Mouse (Mus musculus): ENCODE results near the gene Fam171a1.
A peak's percentile ranks its signal among the peaks of the same experiment; 100 is the strongest.
"Not testable (repeated sequence)": the region's sequence is repeated elsewhere in the genome, so short reads cannot be mapped to it uniquely, and the experiment has no call there.

The Fam171a1 gene

GRCm38 (mm10) chr2:3113866-3114265 lies at the start of gene Fam171a1:
Fam171a1 (plus strand) TSS chr2:3114224.
- no peak for DNase-seq (ENCODE audit: low read depth in 1 of 2, low spot score in 2 of 2)

DNA sequence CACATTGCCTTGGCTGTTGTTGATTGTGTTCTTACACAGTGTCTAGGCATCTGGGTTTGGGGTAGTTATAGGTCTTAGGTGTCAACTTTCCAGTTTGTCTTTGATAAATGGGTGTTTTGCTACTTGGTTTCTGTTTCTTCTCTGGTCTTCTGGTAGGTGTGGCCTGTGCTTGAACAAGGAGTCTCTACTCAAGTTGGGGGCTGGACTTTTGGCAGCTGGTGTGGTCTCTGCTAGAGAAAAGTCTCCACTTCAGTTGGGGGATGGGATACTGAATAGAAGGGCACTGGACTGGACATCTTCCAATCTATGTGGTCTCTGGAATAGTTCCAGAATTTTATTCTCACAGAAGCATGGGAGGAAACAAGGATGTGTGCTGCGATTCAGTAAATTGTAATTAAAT lies 44.9 kb upstream of the Fam171a1 start:
- no peak for DNase-seq (ENCODE audit: low read depth in 1 of 2, low spot score in 2 of 2)

GRCm38 (mm10) chr2:3088361-3088760 lies 25.7 kb upstream of the Fam171a1 start:
- DNase-seq (ENCODE audit: low read depth in 1 of 2, low spot score in 2 of 2): not testable (repeated sequence)

DNA sequence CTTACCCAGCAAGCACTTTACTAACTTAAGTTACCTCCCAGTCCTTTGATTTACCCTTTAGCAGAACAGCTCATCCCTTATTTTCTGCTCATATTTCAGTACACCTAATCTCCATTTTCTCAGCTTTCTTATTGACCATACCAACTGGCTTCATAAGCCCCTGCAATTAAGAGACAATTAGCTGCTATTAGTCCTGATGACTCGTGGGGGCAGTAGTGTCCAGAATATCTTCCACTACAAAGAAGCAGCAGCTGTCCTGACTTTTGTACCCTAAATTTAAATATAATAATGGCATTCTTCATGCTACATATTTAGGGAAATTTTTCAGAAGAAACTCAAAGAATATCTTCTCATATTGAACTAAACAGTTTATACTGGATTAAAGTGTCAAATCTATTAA lies 24.8 kb upstream of the Fam171a1 start:
- no peak for DNase-seq (ENCODE audit: low read depth in 1 of 2, low spot score in 2 of 2)

- no peak for DNase-seq (ENCODE audit: low read depth in 1 of 2, low spot score in 2 of 2)
Measured at GRCm38 (mm10) chr2:3096101-3096500, 17.9 kb upstream of the Fam171a1 start.

DNA sequence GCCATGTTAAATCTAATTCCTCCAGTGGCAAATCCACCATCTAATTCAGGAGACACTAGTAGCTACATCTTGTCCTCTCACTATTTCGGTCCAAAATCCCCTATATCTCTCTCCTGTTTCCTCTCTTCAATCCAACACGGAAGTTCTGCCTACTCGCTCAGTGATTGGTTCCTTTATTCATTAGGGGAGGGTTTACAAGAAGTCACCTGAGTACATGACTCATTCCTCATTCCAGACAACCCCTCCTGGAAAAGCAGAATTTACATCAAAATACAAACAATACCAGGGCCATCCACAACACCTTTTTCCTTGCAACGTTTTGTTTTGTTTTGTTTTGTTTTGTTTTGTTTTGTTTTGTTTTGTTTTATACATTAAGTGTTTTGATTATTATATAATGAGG lies 14.1 kb upstream of the Fam171a1 start:
- DNase-seq (ENCODE audit: low read depth in 1 of 2, low spot score in 2 of 2): no peak

- DNase-seq (ENCODE audit: low read depth in 1 of 2, low spot score in 2 of 2): no peak
Measured at GRCm38 (mm10) chr2:3101292-3101957, 12.6 kb upstream of the Fam171a1 start.

DNA sequence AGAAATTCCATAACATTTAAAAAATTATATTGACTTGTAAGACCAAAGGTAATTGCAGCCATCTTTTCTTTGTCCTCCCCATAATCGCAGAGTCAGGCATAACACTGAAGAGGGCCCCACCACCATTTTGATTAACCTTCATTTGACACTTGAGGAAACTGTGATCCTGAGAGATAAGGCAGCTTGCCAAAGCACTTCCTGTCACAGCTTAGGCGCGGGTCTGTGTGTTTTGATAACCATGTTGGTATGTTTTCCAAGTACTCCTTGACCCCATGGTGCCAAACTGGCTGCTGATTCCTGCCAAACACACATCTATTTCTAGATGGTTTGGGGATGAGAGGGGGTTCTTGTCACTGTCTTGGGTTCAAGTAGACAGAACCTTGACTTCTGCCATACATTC lies 11.7 kb upstream of the Fam171a1 start:
- no peak for DNase-seq (ENCODE audit: low read depth in 1 of 2, low spot score in 2 of 2)

DNA sequence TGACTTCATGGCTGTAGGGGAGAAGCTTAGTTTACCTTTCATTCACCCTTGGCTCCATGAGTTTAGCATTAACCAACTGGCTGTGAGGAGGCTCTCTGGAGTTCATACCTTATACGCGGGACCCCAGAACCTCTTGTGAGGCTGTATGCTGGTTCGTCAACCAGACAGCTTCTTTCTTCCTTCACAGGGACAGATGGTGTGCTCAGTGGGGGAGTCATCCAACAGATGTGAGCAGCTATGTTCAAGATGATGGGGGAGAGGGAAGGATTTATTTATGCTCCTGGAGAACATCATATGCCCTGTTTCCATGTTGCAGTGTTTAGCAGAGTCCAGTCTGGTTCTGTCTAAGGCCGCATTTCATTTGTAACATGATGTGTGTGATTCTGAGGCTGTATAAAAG lies 6.6 kb upstream of the Fam171a1 start:
- no peak for DNase-seq (ENCODE audit: low read depth in 1 of 2, low spot score in 2 of 2)

- DNase-seq (ENCODE audit: low read depth in 1 of 2, low spot score in 2 of 2): no peak
Measured at GRCm38 (mm10) chr2:3108431-3108830, 5.6 kb upstream of the Fam171a1 start.

DNA sequence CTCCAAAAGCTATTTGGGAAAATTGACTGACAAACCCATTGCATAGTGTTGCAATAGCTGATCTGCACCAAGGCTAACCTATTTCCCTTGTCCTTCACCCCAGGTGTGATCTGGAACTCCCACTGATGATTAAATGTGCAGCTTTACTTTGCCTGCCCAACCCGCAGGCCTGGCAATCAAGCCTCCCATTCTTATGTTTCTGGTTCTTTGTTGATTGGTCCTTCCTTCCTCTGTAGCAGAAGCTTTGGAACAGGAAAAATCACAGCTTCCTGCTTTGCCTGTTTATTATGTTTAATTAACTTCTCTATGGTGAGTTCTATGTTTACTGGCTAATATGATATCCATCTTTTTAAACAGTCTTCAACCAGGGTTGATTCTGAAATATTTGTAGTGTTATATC lies 5.2 kb upstream of the Fam171a1 start:
- DNase-seq (ENCODE audit: low read depth in 1 of 2, low spot score in 2 of 2): no peak

GRCm38 (mm10) chr2:3117855-3118202 lies 3.8 kb downstream of the Fam171a1 start:
- no peak for DNase-seq (ENCODE audit: low read depth in 1 of 2, low spot score in 2 of 2)

DNA sequence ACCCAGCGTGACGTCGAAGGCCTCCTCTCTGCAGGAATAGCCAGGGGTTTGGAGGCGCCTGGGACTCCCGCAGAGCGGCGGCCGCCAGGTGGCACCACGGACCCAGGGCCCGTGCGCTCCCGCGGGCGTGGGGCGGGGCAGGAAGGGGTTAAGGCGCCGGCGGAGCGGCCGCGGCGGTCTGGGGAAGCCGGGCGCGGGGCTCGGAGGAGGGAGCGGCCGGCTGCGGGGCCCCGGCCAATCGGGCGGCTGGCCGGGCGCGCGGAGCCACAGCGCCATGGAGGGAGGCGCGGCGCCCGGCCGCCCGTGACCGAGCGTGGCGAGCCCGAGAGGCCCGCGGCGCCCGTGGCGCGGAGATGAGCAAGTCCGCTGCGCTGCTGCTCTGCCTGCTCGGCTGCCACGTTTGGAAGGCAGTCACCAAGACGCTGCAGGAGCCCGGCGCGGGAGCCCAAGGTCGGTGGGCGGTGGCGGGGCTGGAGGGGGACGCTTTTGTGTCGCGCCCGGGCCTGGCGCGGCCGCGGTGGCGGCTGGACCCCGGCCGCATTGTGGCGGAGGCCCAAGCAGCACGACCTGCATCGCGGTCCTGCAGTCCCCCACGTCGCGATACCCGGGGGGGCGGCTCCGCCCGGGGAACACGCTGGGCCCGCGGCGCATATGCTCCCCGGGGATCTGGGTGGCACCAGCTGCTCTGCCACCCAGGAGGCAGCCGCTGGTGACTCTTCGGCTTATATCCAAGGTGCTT lies 4.3 kb downstream of the Fam171a1 start:
- peak in 1 of 2 experiments; percentile 9 for DNase-seq (ENCODE audit: low read depth in 1 of 2, low spot score in 2 of 2)

GRCm38 (mm10) chr2:3118969-3119368 lies 4.9 kb downstream of the Fam171a1 start:
- DNase-seq (ENCODE audit: low read depth in 1 of 2, low spot score in 2 of 2): no peak

- no peak for DNase-seq (ENCODE audit: low read depth in 1 of 2, low spot score in 2 of 2)
Measured at GRCm38 (mm10) chr2:3119371-3119935, 5.4 kb downstream of the Fam171a1 start.

DNA sequence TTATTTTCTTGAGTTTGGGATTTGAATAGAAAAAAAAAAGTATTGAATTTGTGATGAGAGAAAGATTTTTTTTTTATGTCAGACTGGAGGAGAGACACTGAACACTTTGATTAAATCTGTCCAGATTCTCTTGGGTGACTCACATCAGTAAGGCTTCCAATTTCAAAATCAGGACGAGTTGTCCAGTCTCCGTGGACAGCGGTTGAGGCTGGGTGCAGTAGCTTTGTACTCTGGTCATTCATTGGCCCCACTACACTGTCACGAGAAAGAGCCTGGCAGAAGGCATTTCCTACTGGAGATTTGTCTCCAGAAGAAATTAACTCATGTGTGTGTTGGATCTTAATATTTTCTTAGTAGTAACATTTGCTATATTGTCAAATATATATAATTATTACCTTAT lies 8.5 kb downstream of the Fam171a1 start:
- DNase-seq (ENCODE audit: low read depth in 1 of 2, low spot score in 2 of 2): no peak

DNA sequence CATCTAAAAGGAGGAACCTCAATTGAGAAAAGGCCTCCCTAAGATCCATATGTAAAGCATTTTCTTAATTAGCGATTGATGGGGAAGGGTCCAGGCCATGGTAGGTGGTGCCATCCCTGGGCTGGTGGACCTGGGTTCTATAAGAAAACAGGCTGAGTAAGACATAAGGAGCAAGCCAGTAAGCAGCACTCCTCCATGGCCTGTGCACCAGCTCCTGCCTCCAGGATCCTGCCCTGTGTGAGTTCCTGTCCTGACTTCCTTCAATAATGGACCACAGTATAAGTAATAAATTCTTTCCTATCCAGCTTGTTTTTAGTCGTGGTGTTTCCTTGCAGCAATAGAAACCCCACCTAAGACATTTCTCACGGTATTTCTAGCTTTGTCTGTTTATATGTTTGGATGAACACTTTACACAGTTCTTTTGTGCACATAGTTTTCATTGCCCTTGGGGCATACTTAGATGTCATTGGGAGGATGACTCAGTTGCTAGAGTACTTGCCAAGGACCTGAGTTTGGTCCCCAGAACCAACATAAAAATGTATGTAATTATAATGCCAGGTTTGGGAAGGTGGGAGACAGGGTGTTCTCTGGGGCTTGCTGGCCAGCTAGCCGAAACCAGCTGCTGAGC lies 13.3 kb downstream of the Fam171a1 start:
- no peak for DNase-seq (ENCODE audit: low read depth in 1 of 2, low spot score in 2 of 2)

- no peak for DNase-seq (ENCODE audit: low read depth in 1 of 2, low spot score in 2 of 2)
Measured at GRCm38 (mm10) chr2:3128344-3128871, 14.4 kb downstream of the Fam171a1 start.

- DNase-seq (ENCODE audit: low read depth in 1 of 2, low spot score in 2 of 2): no peak
Measured at GRCm38 (mm10) chr2:3128910-3129309, 14.9 kb downstream of the Fam171a1 start.

DNA sequence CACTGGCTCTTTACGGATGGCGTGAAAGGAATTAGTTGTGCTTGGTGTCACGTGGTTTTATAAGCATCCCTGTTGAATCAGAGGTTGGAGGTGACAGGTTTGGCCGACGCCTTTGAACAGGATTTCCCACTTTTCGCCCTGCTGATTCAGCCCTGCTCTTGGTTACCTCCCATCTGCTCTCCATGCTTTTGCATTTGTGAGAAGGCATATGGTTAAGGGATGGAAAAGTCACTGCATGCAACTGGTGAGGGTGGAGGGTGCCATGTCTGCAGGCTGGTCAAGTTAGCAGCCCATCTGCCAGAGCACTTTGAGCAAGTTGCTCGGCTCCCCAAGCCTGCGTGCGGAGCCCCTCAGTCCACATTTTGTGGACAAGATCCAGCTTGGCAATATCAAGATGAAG lies 18.4 kb downstream of the Fam171a1 start:
- no peak for DNase-seq (ENCODE audit: low read depth in 1 of 2, low spot score in 2 of 2)

- no peak for DNase-seq (ENCODE audit: low read depth in 1 of 2, low spot score in 2 of 2)
Measured at GRCm38 (mm10) chr2:3134580-3135296, 20.7 kb downstream of the Fam171a1 start.
